Mouse (Mus musculus) heart, embryonic 12.5 days (tissue): ENCODE measurements around the gene Sec13. TPM values are rescaled to one million over a fixed set of nuclear protein-coding genes. Genes with fewer than 3 reads are reported as not detected.

Experiments
- ATAC-seq: fragments of 200-750 bp; cut with Nextera tagmentation; 2 replicates; pipeline ENCODE4 v1.8.0; 2017; ENCODE audit warnings: moderate TSS enrichment, moderate library complexity; ENCODE audit not compliant: insufficient number of reproducible peaks, low FRiP score
- H3K27ac ChIP-seq: fragments of 300-500 bp; sonication (generic); 2 replicates; pipeline ENCODE4 v1.5.1; 2016; ENCODE audit warnings: mild to moderate bottlenecking, moderate library complexity; ENCODE audit not compliant: poor library complexity, severe bottlenecking
- H3K27me3 ChIP-seq: fragments of 300-500 bp; sonication (generic); replicated peaks from 2 replicates; pipeline ENCODE4 v1.6.1; 2016; ENCODE audit warnings: mild to moderate bottlenecking, moderate library complexity
- H3K36me3 ChIP-seq: fragments of 300-500 bp; sonication (generic); 2 replicates; pipeline ENCODE4 v1.6.1; 2016; ENCODE audit warnings: mild to moderate bottlenecking, moderate library complexity
- H3K4me1 ChIP-seq: fragments of 300-500 bp; sonication (generic); replicated peaks from 2 replicates; pipeline ENCODE4 v1.6.1; 2016; ENCODE audit warnings: mild to moderate bottlenecking
- H3K4me2 ChIP-seq: fragments of 300-500 bp; sonication (generic); 2 replicates; pipeline ENCODE4 v1.6.1; 2016; ENCODE audit warnings: mild to moderate bottlenecking, moderate library complexity
- H3K4me3 ChIP-seq: fragments of 300-500 bp; sonication (generic); 2 replicates; pipeline ENCODE4 v1.5.1; 2016; ENCODE audit warnings: mild to moderate bottlenecking
- H3K9ac ChIP-seq: fragments of 300-500 bp; sonication (generic); 2 replicates; pipeline ENCODE4 v1.6.1; 2016; ENCODE audit warnings: mild to moderate bottlenecking, moderate library complexity
- H3K9me3 ChIP-seq: fragments of 300-500 bp; sonication (generic); replicated peaks from 2 replicates; pipeline ENCODE4 v1.6.1; 2016; ENCODE audit warnings: mild to moderate bottlenecking, moderate library complexity
- WGBS: fragments of 180-500 bp; shearing (Covaris S2); methylation state at CpG from one replicate; pipeline ENCODE4 v1.1.7; 2016; 5-methylcytosine and 5-hydroxymethylcytosine counted together
- polyA plus RNA-seq: library from polyadenylated mRNA; unstranded; fragments of >200 nt; fragmentation: Nextera tagmentation; extraction: Ambion mirVana; gene quantifications from 2 replicates; pipeline ENCODE4 v1.2.1, GENCODE M21; 2016

Sec13 gene
- polyA plus RNA-seq: 208 and 211 TPM in 2 replicates

DNA sequence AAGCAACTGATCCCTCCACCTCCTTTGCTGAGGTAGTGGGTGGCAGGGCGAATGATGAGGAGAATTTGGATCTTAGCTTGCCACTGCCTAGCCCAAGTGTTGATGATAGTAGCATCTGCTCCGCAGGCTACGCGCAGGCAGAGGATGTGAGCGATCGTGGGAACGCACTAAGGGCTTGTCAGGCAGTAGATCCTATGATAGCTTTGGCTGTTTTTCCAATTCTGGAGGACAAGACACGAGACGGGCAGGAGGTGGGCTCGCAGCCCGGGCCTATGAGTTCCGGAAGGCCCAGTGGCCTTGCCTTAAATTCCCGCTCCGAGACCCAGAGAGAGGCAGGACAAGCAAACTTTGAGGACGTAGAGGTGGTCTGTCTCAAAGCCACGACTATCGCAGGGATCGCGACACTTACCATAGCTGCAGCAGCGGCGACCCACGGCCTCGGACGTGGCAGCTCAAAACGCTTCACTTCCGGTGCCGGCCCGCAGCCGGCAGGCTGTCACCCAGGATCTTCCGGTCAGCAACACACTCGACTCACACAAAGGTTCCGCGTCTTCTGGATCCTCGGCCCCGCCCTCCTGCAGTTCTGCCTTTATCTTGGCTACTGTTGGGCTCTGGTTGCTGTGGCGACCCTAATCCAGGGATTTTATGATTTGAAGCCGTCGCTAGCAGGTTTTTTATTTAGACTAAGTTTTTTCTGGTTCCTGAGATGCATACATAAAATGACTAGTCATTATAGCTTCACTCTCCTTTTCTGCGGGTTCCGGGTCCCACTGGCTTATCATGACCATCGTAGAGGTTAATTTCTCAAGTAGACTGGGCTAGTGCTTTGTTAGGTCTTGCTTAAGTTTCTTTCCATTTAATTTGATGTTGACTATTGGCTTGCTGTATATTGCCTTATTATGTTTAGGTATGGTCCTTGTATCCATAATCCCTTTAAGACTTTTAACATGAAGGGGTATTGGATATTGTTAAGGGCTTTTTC is at the start of gene Sec13:
TSS of gene Sec13 (minus strand) at position 508 of the 982 bp plus-strand sequence.
- Histone ChIP-seq H3K36me3 (peaks cover 29% of the 10 kb centered on the region), H3K27ac (peak within 1 kb of the TSS; percentile 56; the same call in 1 of the 2 replicates), H3K4me2 (peak within 1 kb of the TSS; percentile 93), H3K9ac (peak within 1 kb of the TSS; percentile 96), H3K9me3 (no peaks in the 10 kb centered on the region), H3K27me3 (peaks cover 7% of the 10 kb centered on the region; the same call in 1 of the 2 replicates), H3K4me1 (peaks cover 11% of the 10 kb centered on the region), H3K4me3 (peak within 1 kb of the TSS; percentile 84)
- peak; percentile 83 for ATAC-seq
- 7% methylated on average over 41 of the region's 41 CpGs for WGBS

GRCm38 (mm10) chr6:113787459-113787968 is 47.0 kb upstream of the Sec13 start:
- Histone ChIP-seq H3K4me2 (no peak overlapping the region), H3K9ac (no peak overlapping the region), H3K4me1 (0 out of 2 replicates have a peak, but pooled peaks cover 7% of the 10 kb centered on the region), H3K4me3 (no peak overlapping the region), H3K27me3 (peaks cover 3% of the 10 kb centered on the region; the same call in 1 of the 2 replicates), H3K36me3 (no peaks in the 10 kb centered on the region), H3K27ac (no peak overlapping the region), H3K9me3 (no peaks in the 10 kb centered on the region)
- 49% methylated on average over 6 of the region's 6 CpGs for WGBS
- ATAC-seq: no peak

DNA sequence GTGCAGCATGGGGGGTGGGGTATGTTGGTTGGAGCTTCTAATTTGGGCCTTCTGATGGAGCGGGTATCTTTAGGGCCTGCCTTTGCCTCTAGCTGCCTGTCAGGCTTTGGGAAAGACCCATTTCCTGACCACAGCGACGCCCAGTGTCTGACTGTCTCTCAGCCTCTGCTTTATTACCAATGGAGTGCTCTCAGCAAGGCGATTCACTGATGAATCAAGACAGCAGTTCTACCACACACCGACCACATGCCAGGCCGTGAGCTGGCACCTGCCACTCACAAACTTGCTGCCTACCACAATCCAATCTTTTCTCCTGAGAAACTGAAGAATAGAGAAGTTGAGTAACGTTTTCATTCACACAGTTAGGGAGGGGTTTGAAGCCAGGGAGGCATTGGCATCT is 45.1 kb upstream of the Sec13 start:
- no peak overlapping the region for H3K9ac ChIP-seq
- H3K4me1 ChIP-seq: 0 out of 2 replicates have a peak, but pooled peaks cover 7% of the 10 kb centered on the region
- WGBS: 71% methylated on average over 7 of the region's 7 CpGs
- H3K4me3 ChIP-seq: no peak overlapping the region
- no peak for ATAC-seq
- peaks cover 3% of the 10 kb centered on the region; the same call in 1 of the 2 replicates for H3K27me3 ChIP-seq
- H3K36me3 ChIP-seq: no peaks in the 10 kb centered on the region
- H3K4me2 ChIP-seq: no peak overlapping the region
- H3K27ac ChIP-seq: no peak overlapping the region
- no peaks in the 10 kb centered on the region for H3K9me3 ChIP-seq

GRCm38 (mm10) chr6:113778229-113778753 is 37.7 kb upstream of the Sec13 start:
- no peak for ATAC-seq
- no peak overlapping the region for H3K4me2 ChIP-seq
- H3K27ac ChIP-seq: no peak overlapping the region
- no peak overlapping the region for H3K9ac ChIP-seq
- no peak overlapping the region for H3K4me3 ChIP-seq
- H3K27me3 ChIP-seq: peaks cover 3% of the 10 kb centered on the region; the same call in 1 of the 2 replicates
- WGBS: 62% methylated on average over 7 of the region's 7 CpGs
- H3K4me1 ChIP-seq: no peaks in the 10 kb centered on the region
- no peaks in the 10 kb centered on the region for H3K9me3 ChIP-seq
- H3K36me3 ChIP-seq: no peaks in the 10 kb centered on the region

DNA sequence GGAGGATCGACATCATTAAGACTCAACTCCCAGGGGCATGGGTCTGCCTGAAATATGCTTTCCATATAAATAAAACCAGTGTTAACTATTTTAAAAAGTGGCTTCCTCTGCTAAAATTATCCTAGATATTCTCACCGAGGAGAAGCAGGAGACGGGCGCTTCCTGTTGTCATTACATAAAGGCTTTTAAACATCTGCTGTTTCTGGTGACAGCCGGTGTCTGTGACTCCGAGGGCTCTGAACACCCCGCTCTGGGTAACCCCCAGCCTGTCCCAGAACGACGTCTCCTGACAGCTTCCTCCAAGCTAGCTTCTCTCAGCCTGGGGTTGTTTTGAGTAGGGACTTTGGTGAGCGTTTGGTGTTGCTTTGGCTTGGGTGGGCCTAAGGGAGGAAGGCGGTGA is 28.3 kb upstream of the Sec13 start:
- no peaks in the 10 kb centered on the region for H3K9me3 ChIP-seq
- H3K9ac ChIP-seq: no peak overlapping the region
- H3K27ac ChIP-seq: no peak overlapping the region
- WGBS: 62% methylated on average over 11 of the region's 11 CpGs
- H3K36me3 ChIP-seq: no peaks in the 10 kb centered on the region
- peaks cover 32% of the 10 kb centered on the region for H3K27me3 ChIP-seq
- no peak overlapping the region for H3K4me2 ChIP-seq
- H3K4me1 ChIP-seq: no peaks in the 10 kb centered on the region
- no peak overlapping the region for H3K4me3 ChIP-seq
- ATAC-seq: no peak

DNA sequence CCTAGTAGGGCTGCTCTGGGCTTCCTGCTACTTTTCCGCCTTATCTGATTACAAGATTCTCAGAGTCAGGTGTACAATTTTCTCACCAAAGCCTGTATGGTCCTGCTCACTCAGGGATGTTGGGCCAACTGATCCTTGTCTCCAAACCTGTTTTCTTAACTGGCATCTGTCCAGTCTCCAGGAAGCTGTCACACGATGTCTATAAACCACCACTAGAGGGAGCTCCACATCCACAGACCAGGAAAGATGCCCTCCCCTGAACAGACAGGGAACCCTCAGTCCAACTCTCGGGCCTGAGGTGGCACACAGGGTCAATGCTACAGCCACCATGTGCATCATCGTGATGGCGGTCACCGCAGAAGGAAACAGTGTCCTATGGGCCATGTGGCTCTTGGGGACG is 21.1 kb upstream of the Sec13 start:
- Histone ChIP-seq H3K4me2 (no peak overlapping the region), H3K4me3 (no peak overlapping the region), H3K27ac (no peak overlapping the region), H3K27me3 (peaks cover 55% of the 10 kb centered on the region), H3K9me3 (no peaks in the 10 kb centered on the region), H3K36me3 (no peaks in the 10 kb centered on the region), H3K9ac (no peak overlapping the region), H3K4me1 (no peaks in the 10 kb centered on the region)
- WGBS: 26% methylated on average over 7 of the region's 7 CpGs
- ATAC-seq: no peak

GRCm38 (mm10) chr6:113749119-113749685 is 8.7 kb upstream of the Sec13 start:
- no peak for ATAC-seq
- Histone ChIP-seq H3K27me3 (peaks cover 59% of the 10 kb centered on the region), H3K9ac (no peak overlapping the region), H3K27ac (no peak overlapping the region), H3K36me3 (no peaks in the 10 kb centered on the region), H3K9me3 (no peaks in the 10 kb centered on the region), H3K4me2 (no peak overlapping the region), H3K4me3 (no peak overlapping the region), H3K4me1 (peaks cover 3% of the 10 kb centered on the region; the same call in 1 of the 2 replicates)
- WGBS: 64% methylated on average over 17 of the region's 17 CpGs

DNA sequence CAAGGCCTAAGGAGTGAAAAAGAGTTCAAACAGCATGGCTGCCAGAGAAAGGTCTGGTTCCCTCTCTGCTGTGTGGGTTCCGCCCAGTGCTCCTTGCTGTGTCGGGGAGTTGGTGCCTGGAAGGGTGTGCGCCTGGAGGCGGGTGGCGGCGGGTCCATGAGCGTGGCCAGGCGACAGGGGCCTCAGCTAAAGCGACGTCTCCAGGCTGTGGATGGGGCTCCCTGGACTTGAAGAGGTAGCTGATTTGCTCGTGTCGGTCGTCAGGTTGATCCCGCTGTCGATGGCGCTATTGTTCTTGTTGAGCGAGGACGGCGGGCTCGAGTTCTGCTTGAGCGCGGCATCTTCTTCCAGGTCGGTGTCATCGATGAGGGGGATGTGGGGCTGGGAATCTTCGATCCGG is 7.8 kb upstream of the Sec13 start:
- no peaks in the 10 kb centered on the region for H3K36me3 ChIP-seq
- ATAC-seq: no peak
- peaks cover 57% of the 10 kb centered on the region for H3K27me3 ChIP-seq
- 22% methylated on average over 26 of the region's 26 CpGs for WGBS
- H3K4me2 ChIP-seq: peak overlapping the region; percentile 40
- H3K27ac ChIP-seq: no peak overlapping the region
- peak overlapping the region; percentile 23 for H3K4me3 ChIP-seq
- no peak overlapping the region for H3K9ac ChIP-seq
- H3K9me3 ChIP-seq: no peaks in the 10 kb centered on the region
- peaks cover 3% of the 10 kb centered on the region; the same call in 1 of the 2 replicates for H3K4me1 ChIP-seq

DNA sequence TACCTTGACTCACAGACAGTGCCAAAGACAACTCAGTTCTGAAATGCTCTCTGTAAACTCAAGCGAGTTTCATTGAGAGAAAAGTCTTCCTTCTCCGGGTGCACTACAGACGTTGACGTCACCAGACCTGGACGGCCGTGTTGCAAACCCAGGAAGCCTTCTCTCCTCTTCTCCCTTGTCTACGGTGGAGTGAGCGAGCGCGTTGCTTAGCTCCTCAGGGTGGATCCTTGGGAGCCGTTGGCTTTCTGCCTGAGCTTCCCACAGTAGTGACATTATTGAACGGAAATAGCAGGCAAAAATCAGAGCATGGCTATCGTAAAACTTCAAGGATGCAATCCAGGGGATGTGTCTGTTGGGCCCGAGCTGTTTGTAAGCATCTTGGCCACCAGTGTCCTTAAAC is 6.7 kb upstream of the Sec13 start:
- Histone ChIP-seq H3K27ac (no peak overlapping the region), H3K9me3 (no peaks in the 10 kb centered on the region), H3K4me1 (peaks cover 3% of the 10 kb centered on the region; the same call in 1 of the 2 replicates), H3K27me3 (peaks cover 57% of the 10 kb centered on the region), H3K9ac (no peak overlapping the region), H3K36me3 (no peaks in the 10 kb centered on the region), H3K4me3 (no peak overlapping the region), H3K4me2 (no peak overlapping the region)
- WGBS: 79% methylated on average over 14 of the region's 14 CpGs
- ATAC-seq: no peak

- no peak overlapping the region for H3K4me2 ChIP-seq
- H3K27me3 ChIP-seq: peaks cover 44% of the 10 kb centered on the region
- H3K9ac ChIP-seq: no peak overlapping the region
- no peak overlapping the region for H3K27ac ChIP-seq
- H3K36me3 ChIP-seq: no peaks in the 10 kb centered on the region
- H3K4me3 ChIP-seq: no peak overlapping the region
- H3K4me1 ChIP-seq: peaks cover 3% of the 10 kb centered on the region; the same call in 1 of the 2 replicates
- ATAC-seq: no peak
- H3K9me3 ChIP-seq: no peaks in the 10 kb centered on the region
Measured at GRCm38 (mm10) chr6:113745117-113745516, 4.6 kb upstream of the Sec13 start.

- Histone ChIP-seq H3K9me3 (no peaks in the 10 kb centered on the region), H3K27ac (no peak overlapping the region), H3K27me3 (peaks cover 24% of the 10 kb centered on the region), H3K36me3 (peaks cover 5% of the 10 kb centered on the region), H3K4me2 (no peak overlapping the region), H3K4me3 (no peak overlapping the region), H3K4me1 (peaks cover 11% of the 10 kb centered on the region), H3K9ac (no peak overlapping the region)
- 42% methylated on average over 1 of the region's 1 CpGs for WGBS
- no peak for ATAC-seq
Measured at GRCm38 (mm10) chr6:113743111-113743510, 2.6 kb upstream of the Sec13 start.
